ENCODE assay signal across 9 mouse cellular contexts in the genomic region with DNA sequence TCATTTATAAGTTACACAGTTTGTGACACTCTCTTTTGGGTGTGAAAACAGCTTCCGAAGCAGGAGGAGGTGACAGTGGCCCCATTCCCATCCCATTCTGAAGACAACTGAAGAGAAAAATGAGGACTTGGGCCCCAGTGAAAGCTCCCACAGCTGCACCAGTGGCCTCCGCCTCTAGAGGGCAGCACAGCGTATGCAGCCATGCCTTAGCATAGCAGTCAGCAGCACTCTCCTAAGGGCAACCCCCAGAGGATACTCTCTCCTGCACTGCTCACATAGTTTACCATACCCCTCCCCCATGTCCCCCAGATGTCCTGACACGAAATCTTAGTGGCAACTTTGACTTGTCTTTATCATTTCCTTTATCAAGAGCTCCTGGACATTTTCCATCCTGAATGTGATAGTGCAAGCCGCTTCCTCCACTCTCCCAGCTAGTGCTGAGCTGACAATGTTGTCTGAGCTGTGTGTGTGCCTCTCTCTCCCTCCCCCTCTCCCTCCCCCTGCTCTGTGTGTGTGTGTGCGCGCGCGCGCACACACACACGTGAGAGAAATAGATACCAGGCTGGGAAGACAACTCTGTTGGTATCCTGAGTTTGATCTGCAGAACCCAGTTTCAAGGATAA. TPM values are rescaled to one million over a fixed set of nuclear protein-coding genes. Genes with fewer than 3 reads are reported as not detected.
DNase-seq lines count a peak whose midpoint lies in the region; ATAC-seq and TF ChIP-seq lines count a peak whose summit lies in the region.
"Had no signal": no experiment of that assay in that cellular context is flagged by ENCODE, and none has a peak within 500 bp of the region (broad histone marks: within the 10 kb centered on the region; RNA-seq: fewer than 3 reads in every experiment).

No protein-coding gene starts in this region.

- DNase-seq in MEL (ENCODE audit: low read depth, low spot score) = peak; percentile 65
- DNase-seq in cerebellum, adult 8-10 months = peak; percentile 78
- DNase-seq in hindbrain, embryonic 10.5 days (ENCODE audit: low spot score) = peak; percentile 85
- peak; percentile 65 for DNase-seq in layer of hippocampus, adult 9-10 months (ENCODE audit: low spot score)
- peak; percentile 79 for DNase-seq in ovary, postnatal 14 days (ENCODE audit: low spot score)
- DNase-seq in thymus, postnatal 10 days (ENCODE audit: low spot score in 2 of 2) = peak; percentile 54 to 78

- H3K36me3 ChIP-seq in MEL (ENCODE audit: control insufficient read depth in 1 of 2, insufficient read depth in 2 of 2, low read length in 2 of 2) = no peaks in the 10 kb centered on the region
- H3K36me3 ChIP-seq in hindbrain, embryonic 10.5 days = no peaks in the 10 kb centered on the region
- H3K36me3 ChIP-seq in lung, embryonic 16.5 days (ENCODE audit: control insufficient read depth, insufficient read depth, low read length) = no peaks in the 10 kb centered on the region

- peak; percentile 99 for ATAC-seq in frontal cortex, adult (ENCODE audit: low TSS enrichment)
- ATAC-seq in lung, embryonic 16.5 days (ENCODE audit: low read depth) = peak; percentile 86

- H3K27me3 ChIP-seq in MEL (ENCODE audit: control insufficient read depth in 1 of 2, insufficient read depth in 2 of 2, low read length in 2 of 2) = no peaks in the 10 kb centered on the region
- no peaks in the 10 kb centered on the region for H3K27me3 ChIP-seq in hindbrain, embryonic 10.5 days (ENCODE audit: insufficient read depth, poor library complexity, severe bottlenecking)
- no peaks in the 10 kb centered on the region for H3K27me3 ChIP-seq in lung, embryonic 16.5 days (ENCODE audit: control insufficient read depth, insufficient read depth, low read depth, low read length)

- H3K9ac ChIP-seq in MEL (ENCODE audit: control insufficient read depth, low read depth, low read length, poor library complexity, severe bottlenecking) = no peak overlapping the region
- H3K9ac ChIP-seq in lung, embryonic 16.5 days (ENCODE audit: low read length) = no peak overlapping the region

- H3K4me1 ChIP-seq in MEL (ENCODE audit: control insufficient read depth in 1 of 2, insufficient read depth in 2 of 2, low read length in 2 of 2) = no peaks in the 10 kb centered on the region
- 0 out of 2 replicates have a peak, but pooled peaks cover 5% of the 10 kb centered on the region for H3K4me1 ChIP-seq in hindbrain, embryonic 10.5 days (replicated peaks)
- no peaks in the 10 kb centered on the region for H3K4me1 ChIP-seq in lung, embryonic 16.5 days (replicated peaks; ENCODE audit: control insufficient read depth, insufficient read depth, low read length)

- H3K79me2 ChIP-seq in MEL (ENCODE audit: control insufficient read depth, insufficient read depth, low read length, poor library complexity) = no peaks in the 10 kb centered on the region

- H3K27ac ChIP-seq in MEL (ENCODE audit: control insufficient read depth, low read depth, low read length) = no peak overlapping the region
- no peak overlapping the region for H3K27ac ChIP-seq in hindbrain, embryonic 10.5 days
- no peak overlapping the region for H3K27ac ChIP-seq in lung, embryonic 16.5 days (ENCODE audit: low read length)

- WGBS in hindbrain, embryonic 10.5 days = 11% methylated on average over 11 of the region's 11 CpGs
- 12% methylated on average over 11 of the region's 11 CpGs for WGBS in lung, embryonic 16.5 days

- H3K9me3 ChIP-seq in MEL (replicated peaks; ENCODE audit: insufficient read depth, low read length) = no peaks in the 10 kb centered on the region
- H3K9me3 ChIP-seq in hindbrain, embryonic 10.5 days = no peaks in the 10 kb centered on the region
- H3K9me3 ChIP-seq in lung, embryonic 16.5 days (ENCODE audit: control insufficient read depth, low read length) = no peaks in the 10 kb centered on the region

- TF ChIP-seq CTCF in MEL (IDR thresholded peaks at IDR 0.05 in 2 of 3, conservative IDR thresholded peaks at IDR 0.05 in 1 of 3; ENCODE audit: control insufficient read depth in 1 of 3, insufficient read depth in 1 of 3, low read depth in 2 of 3, low read length in 3 of 3, poor library complexity in 1 of 3, severe bottlenecking in 1 of 3) = peak; percentile 78 to 88 (median 83)

- TF ChIP-seq RAD21 in MEL (IDR thresholded peaks at IDR 0.05; ENCODE audit: low read depth, low read length) = peak; percentile 54

- H3K4me2 ChIP-seq in lung, embryonic 16.5 days (ENCODE audit: low read depth, low read length) = no peak overlapping the region; the same call in 1 of the 2 replicates

- H3K4me3 ChIP-seq in MEL (ENCODE audit: control insufficient read depth in 1 of 2, insufficient read depth in 1 of 2, low read depth in 2 of 2, low read length in 2 of 2) = no peak overlapping the region
- H3K4me3 ChIP-seq in hindbrain, embryonic 10.5 days = peak overlapping the region; percentile 21; the same call in 1 of the 2 replicates
- no peak overlapping the region for H3K4me3 ChIP-seq in lung, embryonic 16.5 days (ENCODE audit: low read length)
- H3K4me3 ChIP-seq: myocyte had no signal

- TF ChIP-seq POLR2A in MEL (IDR thresholded peaks at IDR 0.05; ENCODE audit: control insufficient read depth in 1 of 2, insufficient read depth in 1 of 2, low read depth in 1 of 2, low read length in 2 of 2, poor library complexity in 1 of 2) = no peak

- no peak for TF ChIP-seq EP300 in MEL (IDR thresholded peaks at IDR 0.05; ENCODE audit: low read depth in 1 of 2, low read length in 2 of 2)

TF ChIP-seq in MEL, 35 proteins besides CTCF, POLR2A, EP300 and RAD21:
- TF ChIP-seq SMC3 (IDR thresholded peaks at IDR 0.05; ENCODE audit: low read depth, low read length) (peak; percentile 62), ELF1 (IDR thresholded peaks at IDR 0.05; ENCODE audit: low read depth, low read length) (no peak), SIN3A (IDR thresholded peaks at IDR 0.05; ENCODE audit: low read length) (no peak)

RNA-seq across cellular contexts. Expression of gene Lim2, which starts 4.4 kb away (rescaled TPM):
- not detected in 2 replicates for total RNA-seq in MEL (2012; rRNA removed)
- not detected for polyA plus RNA-seq in MEL (2012; ENCODE audit: insufficient read depth in 1 of 2, insufficient read length in 2 of 2, low read depth in 1 of 2, low replicate concordance in 2 of 2, missing spikeins in 1 of 2)
- not detected in 2 replicates for polyA plus RNA-seq in hindbrain, embryonic 10.5 days (2016; fragmentation: Nextera tagmentation; extraction: Ambion mirVana)
- polyA plus RNA-seq in lung, embryonic 16.5 days (2015; fragmentation: Nextera tagmentation; extraction: Ambion mirVana) = not detected in 2 replicates
- polyA plus RNA-seq: myocyte had no signal

RNA-seq across cellular contexts. Expression of gene Nkg7, which starts 13.8 kb away (rescaled TPM):
- not detected in 2 replicates for total RNA-seq in MEL (2012; rRNA removed)
- not detected for polyA plus RNA-seq in MEL (2012; ENCODE audit: insufficient read depth in 1 of 2, insufficient read length in 2 of 2, low read depth in 1 of 2, low replicate concordance in 2 of 2, missing spikeins in 1 of 2)
- not detected in 2 replicates for polyA plus RNA-seq in hindbrain, embryonic 10.5 days (2016; fragmentation: Nextera tagmentation; extraction: Ambion mirVana)
- polyA plus RNA-seq in lung, embryonic 16.5 days (2015; fragmentation: Nextera tagmentation; extraction: Ambion mirVana) = 3.1 and 5.2 TPM in 2 replicates
- polyA plus RNA-seq: myocyte had no signal

RNA-seq across cellular contexts. Expression of gene Siglecg, which starts 15.1 kb away (rescaled TPM):
- total RNA-seq in MEL (2012; rRNA removed) = not detected in 2 replicates
- not detected for polyA plus RNA-seq in MEL (2012; ENCODE audit: insufficient read depth in 1 of 2, insufficient read length in 2 of 2, low read depth in 1 of 2, low replicate concordance in 2 of 2, missing spikeins in 1 of 2)
- 0.14 and 0.17 TPM in 2 replicates for polyA plus RNA-seq in hindbrain, embryonic 10.5 days (2016; fragmentation: Nextera tagmentation; extraction: Ambion mirVana)
- polyA plus RNA-seq in lung, embryonic 16.5 days (2015; fragmentation: Nextera tagmentation; extraction: Ambion mirVana) = 0.25 and 0.48 TPM in 2 replicates

RNA-seq across cellular contexts. Expression of gene Cldnd2, which starts 17.5 kb away (rescaled TPM):
- not detected in 2 replicates for total RNA-seq in MEL (2012; rRNA removed)
- polyA plus RNA-seq in MEL (2012; ENCODE audit: insufficient read depth in 1 of 2, insufficient read length in 2 of 2, low read depth in 1 of 2, low replicate concordance in 2 of 2, missing spikeins in 1 of 2) = not detected
- not detected in 2 replicates for polyA plus RNA-seq in hindbrain, embryonic 10.5 days (2016; fragmentation: Nextera tagmentation; extraction: Ambion mirVana)
- not detected in 2 replicates for polyA plus RNA-seq in lung, embryonic 16.5 days (2015; fragmentation: Nextera tagmentation; extraction: Ambion mirVana)
- polyA plus RNA-seq: myocyte had no signal

RNA-seq across cellular contexts. Expression of gene Etfb, which starts 20.8 kb away (rescaled TPM):
- total RNA-seq in MEL (2012; rRNA removed) = 174 and 177 TPM in 2 replicates
- polyA plus RNA-seq in MEL (2012; ENCODE audit: insufficient read depth in 1 of 2, insufficient read length in 2 of 2, low read depth in 1 of 2, low replicate concordance in 2 of 2, missing spikeins in 1 of 2) = 100 to 1,000 TPM in 1 of 2 experiments, not detected in 1; 186 TPM
- 226 and 249 TPM in 2 replicates for polyA plus RNA-seq in hindbrain, embryonic 10.5 days (2016; fragmentation: Nextera tagmentation; extraction: Ambion mirVana)
- polyA plus RNA-seq in lung, embryonic 16.5 days (2015; fragmentation: Nextera tagmentation; extraction: Ambion mirVana) = 348 and 368 TPM in 2 replicates
